Mouse (Mus musculus) right cerebral cortex, adult 18-20 months (tissue): Measurements from ENCODE around the gene Ccdc134.
A peak's percentile ranks its signal among the peaks of the same experiment; 100 is the strongest.
"Not testable (repeated sequence)": the region's sequence is repeated elsewhere in the genome, so short reads cannot be mapped to it uniquely, and the experiment has no call there.

Experiments
- DNase-seq: peaks from one replicate; pipeline ENCODE4 v3.0.0; 2022; ENCODE audit warnings: mixed read lengths

Gene Ccdc134

GRCm38 (mm10) chr15:82127426-82128374 is at the start of gene Ccdc134:
Gene Ccdc134, plus strand, starts transcription at chr15:82127922.
- peak; percentile 97 for DNase-seq

- no peak for DNase-seq
Observed at GRCm38 (mm10) chr15:82079883-82080282, 47.8 kb upstream of the Ccdc134 start.

GRCm38 (mm10) chr15:82081161-82081560 is 46.6 kb upstream of the Ccdc134 start:
- DNase-seq: peak; percentile 81

GRCm38 (mm10) chr15:82085606-82086005 is 42.1 kb upstream of the Ccdc134 start:
- peak; percentile 78 for DNase-seq

GRCm38 (mm10) chr15:82086131-82086530 is 41.6 kb upstream of the Ccdc134 start:
- DNase-seq: peak; percentile 77

- peak; percentile 61 for DNase-seq
Observed at GRCm38 (mm10) chr15:82087266-82087665, 40.5 kb upstream of the Ccdc134 start.

GRCm38 (mm10) chr15:82091061-82091460 is 36.7 kb upstream of the Ccdc134 start:
- no peak for DNase-seq

GRCm38 (mm10) chr15:82106953-82107555 is 20.7 kb upstream of the Ccdc134 start:
- DNase-seq: peak; percentile 80

GRCm38 (mm10) chr15:82120544-82120943 is 7.2 kb upstream of the Ccdc134 start:
- DNase-seq: no peak

GRCm38 (mm10) chr15:82126690-82127089 is 1.0 kb upstream of the Ccdc134 start:
- DNase-seq: not testable (repeated sequence)

- DNase-seq: no peak
Observed at GRCm38 (mm10) chr15:82128398-82128797, 676 bp downstream of the Ccdc134 start.

GRCm38 (mm10) chr15:82130599-82130998 is 2.9 kb downstream of the Ccdc134 start:
- DNase-seq: no peak

- DNase-seq: peak; percentile 70
Observed at GRCm38 (mm10) chr15:82135372-82135771, 7.7 kb downstream of the Ccdc134 start.

GRCm38 (mm10) chr15:82138565-82138964 is 10.8 kb downstream of the Ccdc134 start:
- DNase-seq: peak; percentile 46

GRCm38 (mm10) chr15:82139196-82139595 is 11.5 kb downstream of the Ccdc134 start:
- DNase-seq: no peak

GRCm38 (mm10) chr15:82140355-82140754 is 12.6 kb downstream of the Ccdc134 start:
- no peak for DNase-seq

GRCm38 (mm10) chr15:82144157-82144556 is 16.4 kb downstream of the Ccdc134 start:
- no peak for DNase-seq

GRCm38 (mm10) chr15:82145408-82145807 is 17.7 kb downstream of the Ccdc134 start:
- DNase-seq: no peak

GRCm38 (mm10) chr15:82145851-82146769 is 18.4 kb downstream of the Ccdc134 start:
- DNase-seq: no peak

- peak; percentile 99 for DNase-seq
Observed at GRCm38 (mm10) chr15:82146770-82147610, 19.3 kb downstream of the Ccdc134 start, which contains the start of gene Srebf2. Gene Srebf2, plus strand, starts transcription at chr15:82147181.

- peak; percentile 67 for DNase-seq
Observed at GRCm38 (mm10) chr15:82147611-82148111, 19.9 kb downstream of the Ccdc134 start.

GRCm38 (mm10) chr15:82148510-82148911 is 20.8 kb downstream of the Ccdc134 start:
- DNase-seq: no peak
